Mouse (Mus musculus) retina, postnatal 1 day (tissue): ENCODE data around the gene Cdh24.
A peak's percentile ranks its signal among the peaks of the same experiment; 100 is the strongest.
"Not testable (repeated sequence)": the region's sequence is repeated elsewhere in the genome, so short reads cannot be mapped to it uniquely, and the experiment has no call there.

Experiments used
- DNase-seq: peaks from one replicate; pipeline ENCODE4 v3.0.0-alpha.2; 2012

The Cdh24 gene

GRCm38 (mm10) chr14:54642224-54642944 is 1.2 kb upstream of the Cdh24 start:
- DNase-seq: no peak

- no peak for DNase-seq
These were observed 239 bp downstream of the Cdh24 start, which contains the start of gene Gm17606 for GRCm38 (mm10) chr14:54640946-54641304. TSS of gene Gm17606 (plus strand) at chr14:54640952.

- no peak for DNase-seq
These were observed 1.0 kb downstream of the Cdh24 start for GRCm38 (mm10) chr14:54640121-54640520.

DNA sequence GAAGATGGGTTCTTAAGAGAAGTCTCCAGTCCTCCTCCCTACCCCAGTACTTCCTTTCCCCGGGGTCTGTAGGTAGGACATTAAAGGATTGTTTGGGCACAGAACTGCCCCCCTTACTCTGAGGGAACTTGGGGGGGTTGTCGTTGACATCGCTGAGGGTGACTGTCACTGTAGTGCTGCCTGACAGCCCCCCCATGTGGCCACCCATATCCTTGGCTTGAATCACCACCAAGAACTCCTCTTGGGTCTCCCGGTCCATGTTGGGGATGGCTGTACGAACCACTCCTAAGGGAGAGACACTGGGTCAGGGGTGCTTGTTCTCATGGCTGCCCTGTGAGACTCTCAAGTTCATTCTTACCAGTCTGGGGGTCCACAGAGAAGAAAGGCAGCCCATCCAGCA is 3.0 kb downstream of the Cdh24 start:
- DNase-seq: no peak

GRCm38 (mm10) chr14:54636954-54637353 is 4.2 kb downstream of the Cdh24 start:
- peak; percentile 69 for DNase-seq

- peak; percentile 46 for DNase-seq
These were observed 7.0 kb downstream of the Cdh24 start for GRCm38 (mm10) chr14:54634182-54634581.

DNA sequence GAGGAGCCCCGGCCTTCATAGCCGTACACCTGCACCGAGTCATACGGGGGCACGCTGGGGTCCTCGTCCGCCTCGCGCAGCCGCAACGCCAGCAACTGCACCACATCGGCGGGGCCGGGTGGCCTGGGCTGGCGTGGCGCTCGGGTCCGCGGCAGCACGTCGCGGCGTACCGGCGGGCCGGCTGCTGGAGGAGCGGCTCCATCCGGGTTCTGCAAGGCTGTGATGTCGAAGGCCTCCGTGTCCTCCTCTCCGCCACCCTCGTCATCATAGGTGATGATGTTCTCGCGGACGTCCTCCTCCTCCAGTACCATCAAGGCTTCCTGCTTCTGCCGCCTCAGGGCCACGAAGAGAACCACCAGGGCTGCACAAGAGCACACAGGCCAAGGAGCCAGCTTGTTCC is 8.9 kb downstream of the Cdh24 start:
- no peak for DNase-seq

DNA sequence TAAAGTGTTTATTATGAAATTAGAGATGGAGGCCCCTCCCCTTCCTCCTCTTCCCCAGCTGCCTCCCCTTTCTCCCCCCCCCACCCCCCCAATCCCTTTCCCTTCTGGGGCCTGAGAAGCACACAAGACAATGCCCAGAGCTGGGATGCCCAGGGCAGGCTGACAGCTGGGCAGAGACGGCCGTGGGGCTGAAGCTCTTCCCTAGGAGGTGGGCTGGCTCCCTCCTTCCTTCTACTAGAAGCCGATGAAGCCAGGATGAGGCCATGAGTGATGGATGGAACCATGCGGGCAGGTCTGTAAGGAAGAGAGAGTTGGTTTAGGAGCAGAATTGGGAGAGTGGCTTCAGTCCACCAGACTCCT is 9.9 kb downstream of the Cdh24 start:
- DNase-seq: peak; percentile 47

DNA sequence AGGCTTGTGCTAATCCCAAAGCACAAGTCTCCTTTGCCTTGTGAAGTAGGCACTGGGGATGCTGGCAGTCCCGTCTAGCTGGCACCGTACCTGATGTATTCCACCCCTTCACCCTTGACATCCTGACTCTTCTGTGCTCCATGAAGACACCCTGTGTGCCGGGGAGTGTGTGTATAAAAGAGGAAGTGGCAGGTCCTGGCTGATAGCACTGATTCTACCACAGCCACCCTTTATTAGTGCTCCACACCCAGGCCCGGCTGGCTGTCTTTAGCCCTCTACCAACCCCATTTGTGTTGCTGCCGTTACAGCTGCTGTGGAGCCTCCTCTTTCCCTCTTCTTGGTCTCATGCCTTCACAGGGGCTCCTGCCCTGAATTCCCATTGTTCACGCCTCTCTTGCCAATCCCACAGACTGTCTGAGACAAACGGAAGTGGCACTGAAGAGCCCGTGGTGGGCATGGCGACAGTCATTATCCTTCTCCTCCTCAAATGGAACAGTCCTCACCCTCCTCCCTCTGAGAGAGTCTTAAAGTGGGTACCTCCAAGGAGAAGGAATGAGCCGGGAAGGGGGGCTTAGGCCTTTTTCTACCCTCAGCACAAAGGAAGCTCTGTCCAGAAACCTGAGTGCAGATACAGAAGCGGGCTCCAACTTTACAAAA is 10.5 kb downstream of the Cdh24 start:
- peak; percentile 67 for DNase-seq

DNA sequence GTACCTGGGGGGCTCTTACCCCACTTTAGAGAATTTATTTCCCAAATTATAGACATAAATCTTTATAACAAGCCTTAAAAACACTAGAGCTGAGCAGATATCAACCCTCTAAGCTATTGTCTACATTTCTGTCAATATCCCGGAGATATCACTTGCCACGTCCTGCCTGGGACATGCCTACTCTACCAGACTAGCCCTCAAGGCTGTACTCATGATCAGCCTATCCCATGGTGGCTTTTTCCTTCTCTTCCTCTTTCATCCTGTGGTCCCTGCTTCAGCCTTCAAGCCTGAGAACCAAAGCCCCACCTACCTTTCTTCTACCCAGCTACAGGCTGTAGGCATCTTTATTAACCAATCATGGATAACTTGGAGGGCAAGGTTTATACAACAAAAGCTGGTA is 11.4 kb downstream of the Cdh24 start:
- DNase-seq: no peak

DNA sequence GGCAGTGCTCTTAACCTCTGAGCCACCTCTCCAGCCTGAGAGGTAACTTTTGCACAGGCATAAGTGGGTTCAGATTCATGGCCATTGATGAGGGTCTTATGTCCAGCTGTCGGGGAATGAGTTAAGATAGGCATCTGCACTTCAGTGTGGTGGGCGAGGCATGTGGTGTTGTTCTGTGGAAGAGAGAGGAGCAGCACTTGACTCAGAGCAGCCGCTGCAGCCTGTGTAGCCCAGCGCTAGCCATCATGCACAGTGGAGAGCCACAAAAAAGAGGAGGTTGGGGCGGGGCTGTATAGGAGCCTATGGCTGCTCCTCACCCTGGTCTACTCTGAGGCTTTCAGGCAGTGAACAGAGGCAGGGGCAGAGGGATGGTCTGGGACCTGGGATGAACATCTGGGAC is 13.1 kb downstream of the Cdh24 start:
- no peak for DNase-seq

- DNase-seq: no peak
These were observed 16.2 kb downstream of the Cdh24 start for GRCm38 (mm10) chr14:54624976-54625375.

DNA sequence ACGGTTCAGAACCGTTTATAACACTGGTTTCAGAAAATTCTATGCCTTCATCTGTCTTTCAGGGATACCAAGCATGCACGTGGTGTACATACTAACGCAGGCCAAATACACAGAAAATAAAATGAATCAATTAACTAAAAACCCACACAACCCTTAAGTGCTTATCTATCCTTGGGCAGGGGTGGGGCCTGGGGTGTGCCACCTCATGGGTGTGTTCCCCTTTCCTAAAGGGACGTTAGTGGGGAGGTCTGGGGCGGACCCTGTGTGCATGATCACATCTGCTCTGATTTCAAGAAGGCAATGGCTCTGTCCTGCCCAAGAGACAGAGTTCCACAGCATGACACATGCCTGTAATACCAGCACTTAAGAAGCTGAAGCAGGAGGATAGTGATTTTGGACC is 17.8 kb downstream of the Cdh24 start:
- no peak for DNase-seq

- DNase-seq: no peak
These were observed 20.0 kb downstream of the Cdh24 start, which contains the start of gene Psmb11 for GRCm38 (mm10) chr14:54621133-54621532. TSS of gene Psmb11 (plus strand) at chr14:54621433.

GRCm38 (mm10) chr14:54617897-54618365 is 23.2 kb downstream of the Cdh24 start, which contains the start of gene Psmb5:
TSS of gene Psmb5 (minus strand) at chr14:54618022.
- DNase-seq: peak; percentile 95

GRCm38 (mm10) chr14:54617152-54617896 is 23.8 kb downstream of the Cdh24 start:
- DNase-seq: no peak

DNA sequence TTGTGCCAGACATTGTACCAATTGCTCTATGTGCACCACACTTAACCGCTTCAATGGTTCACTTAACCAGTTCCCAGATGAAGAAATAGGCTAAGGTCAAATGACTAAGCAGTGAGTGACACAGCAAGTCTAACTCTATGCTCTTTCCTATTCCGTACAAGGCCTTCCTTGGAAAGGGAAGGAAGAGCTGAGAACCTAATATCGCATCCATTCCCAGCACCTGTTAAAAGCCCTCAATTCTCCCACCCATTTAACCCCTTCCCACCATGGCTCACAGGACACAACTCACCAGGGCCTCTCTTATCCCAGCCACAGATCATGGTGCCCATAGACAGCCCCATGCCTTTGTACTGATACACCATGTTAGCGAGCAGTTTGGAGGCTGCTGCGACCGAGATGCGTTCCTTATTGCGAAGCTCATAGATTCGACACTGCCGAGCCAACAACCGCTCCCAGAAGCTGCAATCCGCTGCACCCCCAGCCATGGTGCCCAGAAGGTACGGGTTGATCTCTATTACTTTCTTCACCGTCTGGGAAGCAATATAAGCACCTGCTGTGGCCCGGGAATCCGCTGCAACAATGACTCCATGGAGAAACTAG is 24.8 kb downstream of the Cdh24 start:
- DNase-seq: no peak

- not testable (repeated sequence) for DNase-seq
These were observed 27.0 kb downstream of the Cdh24 start for GRCm38 (mm10) chr14:54614130-54614529.

GRCm38 (mm10) chr14:54610648-54611047 is 30.5 kb downstream of the Cdh24 start:
- peak; percentile 41 for DNase-seq

GRCm38 (mm10) chr14:54609962-54610361 is 31.2 kb downstream of the Cdh24 start:
- peak; percentile 62 for DNase-seq

DNA sequence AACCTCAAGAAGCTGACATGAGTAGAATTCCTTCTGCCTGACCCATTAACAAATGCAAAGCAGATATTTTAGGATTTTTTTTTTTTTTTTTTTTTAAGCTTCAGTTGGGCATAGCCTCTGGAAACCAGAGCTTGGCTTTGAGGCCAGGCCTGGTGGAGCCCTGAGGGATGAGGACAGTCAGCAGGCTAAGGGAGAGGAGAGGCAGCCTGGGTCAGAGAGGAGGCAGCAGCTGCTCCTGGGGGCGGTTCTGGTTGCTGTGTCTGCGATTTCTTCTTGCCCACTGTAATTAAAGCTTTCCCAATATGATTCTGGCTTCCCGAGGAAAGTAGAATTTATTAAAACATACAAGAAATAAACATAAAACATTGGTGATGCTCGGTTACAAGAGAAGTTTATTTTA is 31.9 kb downstream of the Cdh24 start:
- no peak for DNase-seq

DNA sequence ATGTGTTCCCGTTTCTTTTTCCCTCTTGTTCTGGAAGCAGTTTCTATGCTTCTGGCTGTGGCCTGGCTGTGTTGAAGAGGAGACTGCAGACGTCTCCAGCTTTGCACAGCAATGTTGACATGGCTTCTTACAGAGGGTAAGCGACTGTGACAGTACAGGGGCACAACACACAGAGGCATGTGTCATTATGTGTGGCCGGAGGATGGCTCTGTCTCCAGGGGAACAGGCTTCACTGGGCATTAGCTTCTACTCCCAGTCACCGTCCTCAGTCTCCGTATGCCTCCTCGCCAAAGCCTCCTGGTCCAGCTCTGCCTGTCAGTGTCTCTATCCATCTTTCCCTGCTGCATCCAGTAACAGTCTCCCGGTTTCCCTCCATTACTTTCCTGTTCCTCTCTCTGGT is 33.9 kb downstream of the Cdh24 start:
- peak; percentile 68 for DNase-seq

DNA sequence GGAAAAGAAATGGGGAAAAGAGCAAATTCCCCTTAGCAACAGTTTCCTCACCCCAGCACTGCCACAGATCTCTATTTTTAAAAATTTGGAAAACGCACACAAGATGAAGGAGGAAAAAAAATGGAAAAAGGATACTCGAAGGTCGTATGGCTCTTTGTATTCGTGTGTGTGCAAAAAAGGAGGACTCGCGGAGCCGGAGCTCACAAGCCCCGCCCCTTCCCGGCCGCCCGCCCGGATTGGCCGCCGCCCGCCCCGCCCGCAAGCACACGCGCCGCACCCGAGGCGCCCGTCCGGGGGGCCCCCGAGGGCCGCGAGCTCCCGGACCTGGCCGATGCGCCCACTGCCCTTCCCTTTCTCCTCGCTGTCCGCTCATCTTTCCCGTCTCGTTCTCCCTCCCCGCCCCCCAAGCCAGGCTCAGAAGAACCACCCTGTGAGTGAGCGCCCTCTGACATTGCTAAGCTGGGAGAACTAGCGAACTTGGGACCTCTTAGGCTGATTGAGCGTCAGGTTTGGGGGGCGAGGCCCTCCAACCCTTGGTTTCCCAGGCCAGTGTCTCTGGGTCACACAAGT is 35.3 kb downstream of the Cdh24 start, which contains the start of gene 4931414P19Rik:
Gene 4931414P19Rik (minus strand): TSS at position 242 of the 570 bp plus-strand sequence.
- DNase-seq: peak; percentile 87
